Mouse (Mus musculus): ENCODE results near the gene 9930111J21Rik2. TPM values are rescaled to one million over a fixed set of nuclear protein-coding genes. Genes with fewer than 3 reads are reported as not detected.

Gene 9930111J21Rik2
- polyA plus RNA-seq, 1 experiment from 2014 or later, result 0.24 TPM

GRCm38 (mm10) chr11:49087830-49088616 lies 37.0 kb upstream of the 9930111J21Rik2 start:
- H3K4me3 ChIP-seq, result peak overlapping the region; percentile 17; the same call in 1 of the 2 replicates
- no peaks in the 10 kb centered on the region for H3K9me3 ChIP-seq (replicated peaks)
- H3K4me2 ChIP-seq, result peak overlapping the region; percentile 60
- H3K27me3 ChIP-seq (replicated peaks), result no peaks in the 10 kb centered on the region
- peak; percentile 77; the same call in 1 of the 2 replicates for ATAC-seq (ENCODE audit: insufficient number of reproducible peaks, low FRiP score)
- H3K36me3 ChIP-seq, result no peaks in the 10 kb centered on the region
- no peak overlapping the region for H3K9ac ChIP-seq
- H3K4me1 ChIP-seq (replicated peaks), result 0 out of 2 replicates have a peak, but pooled peaks cover 9% of the 10 kb centered on the region
- no peak overlapping the region for H3K27ac ChIP-seq (ENCODE audit: poor library complexity, severe bottlenecking)
- 34% methylated on average over 22 of the region's 22 CpGs for WGBS

- Histone ChIP-seq H3K36me3 (no peaks in the 10 kb centered on the region), H3K4me1 (replicated peaks) (0 out of 2 replicates have a peak, but pooled peaks cover 9% of the 10 kb centered on the region), H3K27me3 (replicated peaks) (no peaks in the 10 kb centered on the region), H3K9me3 (replicated peaks) (no peaks in the 10 kb centered on the region), H3K27ac (ENCODE audit: poor library complexity, severe bottlenecking) (no peak overlapping the region), H3K9ac (no peak overlapping the region), H3K4me2 (no peak overlapping the region), H3K4me3 (no peak overlapping the region)
- ATAC-seq (ENCODE audit: insufficient number of reproducible peaks, low FRiP score), result no peak
- WGBS, result 76% methylated on average over 6 of the region's 6 CpGs
Observed at GRCm38 (mm10) chr11:49086858-49087361, 35.9 kb upstream of the 9930111J21Rik2 start.

GRCm38 (mm10) chr11:49084875-49085274 lies 33.8 kb upstream of the 9930111J21Rik2 start:
- H3K36me3 ChIP-seq, result no peaks in the 10 kb centered on the region
- WGBS, result 32% methylated on average over 3 of the region's 3 CpGs
- H3K4me1 ChIP-seq (replicated peaks), result 0 out of 2 replicates have a peak, but pooled peaks cover 9% of the 10 kb centered on the region
- no peaks in the 10 kb centered on the region for H3K9me3 ChIP-seq (replicated peaks)
- H3K4me2 ChIP-seq, result no peak overlapping the region
- H3K27ac ChIP-seq (ENCODE audit: poor library complexity, severe bottlenecking), result no peak overlapping the region
- H3K4me3 ChIP-seq, result no peak overlapping the region
- ATAC-seq (ENCODE audit: insufficient number of reproducible peaks, low FRiP score), result no peak
- H3K27me3 ChIP-seq (replicated peaks), result no peaks in the 10 kb centered on the region
- no peak overlapping the region for H3K9ac ChIP-seq

- WGBS, result 57% methylated on average over 1 of the region's 1 CpGs
- Histone ChIP-seq H3K27ac (ENCODE audit: poor library complexity, severe bottlenecking) (no peak overlapping the region), H3K27me3 (replicated peaks) (no peaks in the 10 kb centered on the region), H3K36me3 (no peaks in the 10 kb centered on the region), H3K4me3 (no peak overlapping the region), H3K9ac (no peak overlapping the region), H3K4me2 (no peak overlapping the region), H3K4me1 (replicated peaks) (0 out of 2 replicates have a peak, but pooled peaks cover 9% of the 10 kb centered on the region), H3K9me3 (replicated peaks) (no peaks in the 10 kb centered on the region)
- ATAC-seq (ENCODE audit: insufficient number of reproducible peaks, low FRiP score), result no peak
Observed at GRCm38 (mm10) chr11:49084385-49084784, 33.3 kb upstream of the 9930111J21Rik2 start.

GRCm38 (mm10) chr11:49083808-49084207 lies 32.8 kb upstream of the 9930111J21Rik2 start:
- Histone ChIP-seq H3K4me3 (no peak overlapping the region), H3K9me3 (replicated peaks) (no peaks in the 10 kb centered on the region), H3K4me1 (replicated peaks) (0 out of 2 replicates have a peak, but pooled peaks cover 9% of the 10 kb centered on the region), H3K4me2 (no peak overlapping the region), H3K36me3 (no peaks in the 10 kb centered on the region), H3K27ac (ENCODE audit: poor library complexity, severe bottlenecking) (no peak overlapping the region), H3K27me3 (replicated peaks) (no peaks in the 10 kb centered on the region), H3K9ac (no peak overlapping the region)
- 74% methylated on average over 3 of the region's 3 CpGs for WGBS
- ATAC-seq (ENCODE audit: insufficient number of reproducible peaks, low FRiP score), result no peak

- H3K9me3 ChIP-seq (replicated peaks), result no peaks in the 10 kb centered on the region
- H3K36me3 ChIP-seq, result no peaks in the 10 kb centered on the region
- H3K27me3 ChIP-seq (replicated peaks), result no peaks in the 10 kb centered on the region
- no peak for ATAC-seq (ENCODE audit: insufficient number of reproducible peaks, low FRiP score)
- 83% methylated on average over 1 of the region's 1 CpGs for WGBS
- no peak overlapping the region for H3K4me2 ChIP-seq
- H3K9ac ChIP-seq, result no peak overlapping the region
- H3K27ac ChIP-seq (ENCODE audit: poor library complexity, severe bottlenecking), result no peak overlapping the region
- 0 out of 2 replicates have a peak, but pooled peaks cover 6% of the 10 kb centered on the region for H3K4me1 ChIP-seq (replicated peaks)
- no peak overlapping the region for H3K4me3 ChIP-seq
Observed at GRCm38 (mm10) chr11:49083146-49083545, 32.1 kb upstream of the 9930111J21Rik2 start.

GRCm38 (mm10) chr11:49081886-49082285 lies 30.8 kb upstream of the 9930111J21Rik2 start:
- Histone ChIP-seq H3K4me1 (replicated peaks) (0 out of 2 replicates have a peak, but pooled peaks cover 3% of the 10 kb centered on the region), H3K9me3 (replicated peaks) (no peaks in the 10 kb centered on the region), H3K9ac (no peak overlapping the region), H3K4me3 (no peak overlapping the region), H3K4me2 (no peak overlapping the region), H3K27me3 (replicated peaks) (no peaks in the 10 kb centered on the region), H3K27ac (ENCODE audit: poor library complexity, severe bottlenecking) (no peak overlapping the region), H3K36me3 (no peaks in the 10 kb centered on the region)
- ATAC-seq (ENCODE audit: insufficient number of reproducible peaks, low FRiP score), result no peak
- 69% methylated on average over 3 of the region's 3 CpGs for WGBS

- Histone ChIP-seq H3K36me3 (no peaks in the 10 kb centered on the region), H3K27ac (ENCODE audit: poor library complexity, severe bottlenecking) (no peak overlapping the region), H3K27me3 (replicated peaks) (no peaks in the 10 kb centered on the region), H3K9me3 (replicated peaks) (no peaks in the 10 kb centered on the region), H3K4me1 (replicated peaks) (0 out of 2 replicates have a peak, but pooled peaks cover 3% of the 10 kb centered on the region), H3K4me3 (no peak overlapping the region), H3K9ac (no peak overlapping the region), H3K4me2 (no peak overlapping the region)
- 70% methylated on average over 4 of the region's 4 CpGs for WGBS
- no peak for ATAC-seq (ENCODE audit: insufficient number of reproducible peaks, low FRiP score)
Observed at GRCm38 (mm10) chr11:49081356-49081755, 30.3 kb upstream of the 9930111J21Rik2 start.

GRCm38 (mm10) chr11:49080636-49081035 lies 29.6 kb upstream of the 9930111J21Rik2 start:
- H3K4me1 ChIP-seq (replicated peaks), result 0 out of 2 replicates have a peak, but pooled peaks cover 3% of the 10 kb centered on the region
- ATAC-seq (ENCODE audit: insufficient number of reproducible peaks, low FRiP score), result no peak
- no peak overlapping the region for H3K27ac ChIP-seq (ENCODE audit: poor library complexity, severe bottlenecking)
- no peaks in the 10 kb centered on the region for H3K36me3 ChIP-seq
- no peaks in the 10 kb centered on the region for H3K27me3 ChIP-seq (replicated peaks)
- no peak overlapping the region for H3K9ac ChIP-seq
- 50% methylated on average over 1 of the region's 1 CpGs for WGBS
- H3K9me3 ChIP-seq (replicated peaks), result no peaks in the 10 kb centered on the region
- no peak overlapping the region for H3K4me2 ChIP-seq
- H3K4me3 ChIP-seq, result no peak overlapping the region

GRCm38 (mm10) chr11:49078719-49079118 lies 27.7 kb upstream of the 9930111J21Rik2 start:
- ATAC-seq (ENCODE audit: insufficient number of reproducible peaks, low FRiP score), result no peak
- H3K9me3 ChIP-seq (replicated peaks), result no peaks in the 10 kb centered on the region
- no peaks in the 10 kb centered on the region for H3K36me3 ChIP-seq
- no peak overlapping the region for H3K4me2 ChIP-seq
- no peak overlapping the region for H3K9ac ChIP-seq
- no peaks in the 10 kb centered on the region for H3K27me3 ChIP-seq (replicated peaks)
- no peaks in the 10 kb centered on the region for H3K4me1 ChIP-seq (replicated peaks)
- H3K27ac ChIP-seq (ENCODE audit: poor library complexity, severe bottlenecking), result no peak overlapping the region
- no peak overlapping the region for H3K4me3 ChIP-seq
- WGBS, result 86% methylated on average over 3 of the region's 3 CpGs

- ATAC-seq (ENCODE audit: insufficient number of reproducible peaks, low FRiP score), result no peak
- Histone ChIP-seq H3K36me3 (no peaks in the 10 kb centered on the region), H3K27me3 (replicated peaks) (no peaks in the 10 kb centered on the region), H3K4me3 (no peak overlapping the region), H3K4me2 (no peak overlapping the region), H3K9me3 (replicated peaks) (no peaks in the 10 kb centered on the region), H3K4me1 (replicated peaks) (no peaks in the 10 kb centered on the region), H3K27ac (ENCODE audit: poor library complexity, severe bottlenecking) (no peak overlapping the region), H3K9ac (no peak overlapping the region)
- WGBS, result 69% methylated on average over 1 of the region's 1 CpGs
Observed at GRCm38 (mm10) chr11:49077012-49077411, 26.0 kb upstream of the 9930111J21Rik2 start.

Measured in heart, embryonic 12.5 days (tissue).